Mouse (Mus musculus) urinary bladder, postnatal 36 days (tissue): Measurements from ENCODE around the gene Tmem95.

Experiments used
- DNase-seq, 2 experiments: peaks; one replicate each; pipeline ENCODE4 v3.0.0; 2022; ENCODE audit warnings: low spot score in 2 of 2, mixed read lengths in 1 of 2

The Tmem95 gene

GRCm38 (mm10) chr11:69846738-69847688 is 30.8 kb downstream of the Tmem95 start:
- peak; percentile 43 to 50 for DNase-seq

DNA sequence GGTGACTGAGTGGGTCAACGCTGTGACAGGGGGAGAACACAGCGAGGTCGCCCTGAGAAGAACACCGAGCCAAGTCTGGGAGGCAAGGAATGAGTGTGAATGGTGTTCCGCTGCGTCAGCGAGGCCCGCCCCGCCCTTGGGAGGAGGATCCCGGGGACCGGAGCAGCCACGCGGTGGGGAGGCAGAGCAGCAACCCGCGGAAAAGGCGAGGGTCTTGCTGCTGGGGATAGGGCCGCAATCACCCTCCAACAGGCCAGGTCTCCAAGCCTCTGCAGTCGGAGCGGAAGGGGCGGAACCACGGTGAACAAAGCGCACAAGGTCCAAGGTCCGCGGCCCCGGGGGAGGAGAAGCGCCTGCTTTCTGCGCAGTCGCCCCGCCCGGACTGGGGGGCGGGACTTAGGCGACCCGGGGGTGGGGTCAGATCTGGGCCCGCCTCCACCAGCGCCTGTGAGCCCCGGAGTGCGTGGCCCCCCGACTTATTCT is 31.6 kb downstream of the Tmem95 start, which contains the start of gene Plscr3:
Gene Plscr3 (plus strand): TSS at position 179 of the 483 bp plus-strand sequence.
- DNase-seq = peak; percentile 90 to 91

DNA sequence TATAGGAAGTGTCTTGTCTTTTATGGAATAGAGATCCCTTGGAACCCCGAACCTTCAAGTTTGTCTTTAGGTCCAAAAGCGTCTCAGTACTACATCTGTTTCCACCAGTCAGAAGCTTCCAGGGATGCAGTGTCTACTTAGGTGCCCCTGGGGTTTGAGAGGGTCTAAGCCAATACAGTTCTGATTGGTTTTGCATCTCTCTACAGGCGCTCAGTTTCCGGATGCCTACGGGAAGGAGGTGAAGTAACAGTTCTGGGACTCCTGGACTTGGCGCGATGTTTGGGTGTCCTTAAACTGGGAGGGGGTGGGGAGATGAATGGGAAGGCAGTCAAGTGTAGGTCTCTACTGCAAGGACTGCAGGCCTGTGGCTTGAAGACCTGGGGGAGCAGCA is 39.1 kb downstream of the Tmem95 start:
- DNase-seq = no peak

DNA sequence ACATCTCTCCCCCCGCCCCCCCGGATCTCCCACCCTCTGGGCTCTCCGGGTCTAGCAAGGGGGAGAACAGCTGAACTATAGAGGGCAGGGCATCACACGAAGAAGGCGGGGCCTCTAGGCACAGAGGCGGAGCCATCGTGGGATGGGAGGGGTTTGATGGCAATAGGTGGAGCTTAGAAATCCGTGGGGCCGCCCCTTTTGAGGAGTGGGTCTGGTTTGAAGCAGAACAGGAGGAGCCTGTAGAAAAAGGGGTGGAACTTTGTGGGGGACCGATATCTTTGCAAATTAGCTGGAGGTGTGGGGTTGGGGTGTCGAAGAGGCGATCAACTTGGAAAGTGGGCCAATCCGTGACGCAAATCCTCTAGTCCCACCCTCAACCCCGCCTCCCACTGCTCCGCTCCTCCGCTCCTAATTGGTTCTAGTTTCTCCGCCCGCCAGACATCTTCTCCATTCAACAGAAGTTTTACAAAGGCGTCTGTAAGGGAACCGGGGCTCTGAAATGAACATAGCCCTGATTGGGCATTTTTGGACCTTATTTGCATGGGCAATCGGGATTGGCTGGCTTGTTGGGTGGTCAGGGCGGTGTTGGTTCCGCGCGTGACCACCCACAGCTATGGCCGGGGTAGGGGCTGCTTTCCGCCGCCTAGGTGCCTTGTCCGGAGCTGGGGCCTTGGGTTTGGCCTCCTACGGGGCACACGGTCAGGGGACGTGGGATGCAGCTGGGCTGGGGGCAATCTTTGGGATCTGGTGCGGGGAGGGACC is 39.7 kb downstream of the Tmem95 start, which contains the start of gene Tmem256:
Gene Tmem256 (plus strand): TSS at position 563 of the 762 bp plus-strand sequence.
- DNase-seq = peak; percentile 91 to 96

GRCm38 (mm10) chr11:69837604-69837951 is 40.2 kb downstream of the Tmem95 start, which contains the start of gene Nlgn2:
TSS of gene Nlgn2 (minus strand) at chr11:69837784.
- no peak for DNase-seq

DNA sequence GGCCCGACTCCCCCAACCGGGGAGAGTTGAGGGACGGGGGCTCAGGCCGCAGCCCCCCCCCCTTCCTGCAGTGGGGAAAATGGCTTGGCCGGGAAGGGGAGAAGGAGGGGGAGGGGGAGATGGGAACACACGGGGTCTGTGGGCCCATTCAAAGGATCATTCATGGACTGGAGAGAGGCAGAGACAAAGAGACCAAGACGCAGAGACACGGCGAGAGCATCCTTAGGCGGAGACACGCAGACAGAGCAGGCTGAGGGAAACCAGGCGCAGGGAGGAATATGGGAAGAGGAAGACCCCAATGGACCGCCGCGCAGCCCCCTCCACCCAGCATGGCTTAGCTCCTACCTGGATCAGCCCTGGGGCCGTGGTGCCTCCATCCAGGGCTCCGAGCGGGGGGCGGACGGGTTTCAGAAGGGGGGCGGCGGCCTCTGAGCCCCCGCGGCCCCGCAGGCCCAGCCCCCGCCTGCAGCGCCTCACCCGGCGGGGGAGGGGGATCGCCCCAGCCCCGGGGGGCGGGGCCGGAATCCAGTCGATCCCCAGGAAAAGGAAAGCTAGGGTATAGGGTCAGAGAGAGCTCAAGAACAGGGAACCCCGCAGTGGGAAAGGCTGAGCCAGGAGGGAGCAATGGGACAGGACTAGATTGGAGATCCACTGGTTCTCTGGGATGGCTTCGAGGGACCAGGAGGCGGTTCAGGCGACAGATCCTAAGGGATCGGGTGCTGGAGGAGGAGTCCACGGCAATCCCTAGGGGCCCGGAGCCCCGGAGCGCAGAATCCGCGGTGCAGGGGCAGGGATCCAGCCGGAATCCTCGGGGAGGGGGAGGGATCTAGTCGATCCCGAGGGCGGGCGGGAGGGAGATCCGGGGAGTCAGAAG is 40.9 kb downstream of the Tmem95 start:
- DNase-seq = peak in 1 of 2 experiments; percentile 32

DNA sequence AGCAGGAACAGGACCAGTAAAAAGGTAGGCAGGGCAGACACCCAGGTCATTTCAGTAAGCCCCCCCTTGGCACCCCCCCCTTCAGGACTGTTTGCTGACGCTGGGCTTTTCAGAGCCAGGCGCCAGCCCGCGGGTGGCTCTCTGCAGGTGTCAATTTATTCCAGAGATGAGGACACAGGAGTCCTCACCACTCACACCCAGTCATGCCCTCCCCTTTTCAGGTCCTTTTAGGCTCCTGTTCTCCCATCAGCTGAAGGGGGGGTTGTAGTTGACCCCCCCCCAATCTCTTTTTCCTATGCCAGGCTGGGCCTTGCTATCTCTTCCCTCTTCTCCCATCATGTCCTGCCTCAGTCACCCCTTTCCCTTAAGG is 41.9 kb downstream of the Tmem95 start:
- DNase-seq = no peak

DNA sequence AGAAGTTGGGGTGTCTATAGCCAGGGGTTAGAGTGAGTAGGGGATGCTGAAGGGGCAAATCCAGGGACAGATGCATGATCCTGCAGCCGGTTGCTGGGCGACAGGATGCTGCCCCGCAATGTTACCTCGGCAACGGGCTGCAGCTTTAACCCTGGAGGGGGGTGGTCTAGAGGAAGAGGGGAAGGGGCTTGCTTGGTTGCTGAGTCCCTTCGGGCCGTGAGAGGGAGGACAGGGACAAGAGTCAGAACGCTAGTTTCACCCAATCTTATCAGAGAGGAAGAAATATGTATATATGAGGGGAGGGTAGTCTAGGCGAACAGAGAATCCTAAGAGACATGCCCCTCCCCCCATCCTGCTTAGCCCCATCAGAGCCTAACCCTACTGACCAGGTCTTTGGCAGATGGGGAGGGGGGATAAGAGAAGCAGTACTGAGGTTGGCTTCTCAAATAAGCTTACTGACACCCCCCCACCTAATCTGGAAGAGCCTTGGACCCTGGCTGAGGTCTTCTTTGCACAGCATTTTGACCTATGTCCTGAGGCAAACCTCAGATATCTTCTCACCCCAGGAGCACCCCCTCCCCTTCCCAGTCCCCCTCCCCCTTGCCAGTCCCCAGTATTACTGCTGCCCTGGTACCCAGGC is 42.4 kb downstream of the Tmem95 start:
- DNase-seq = no peak

DNA sequence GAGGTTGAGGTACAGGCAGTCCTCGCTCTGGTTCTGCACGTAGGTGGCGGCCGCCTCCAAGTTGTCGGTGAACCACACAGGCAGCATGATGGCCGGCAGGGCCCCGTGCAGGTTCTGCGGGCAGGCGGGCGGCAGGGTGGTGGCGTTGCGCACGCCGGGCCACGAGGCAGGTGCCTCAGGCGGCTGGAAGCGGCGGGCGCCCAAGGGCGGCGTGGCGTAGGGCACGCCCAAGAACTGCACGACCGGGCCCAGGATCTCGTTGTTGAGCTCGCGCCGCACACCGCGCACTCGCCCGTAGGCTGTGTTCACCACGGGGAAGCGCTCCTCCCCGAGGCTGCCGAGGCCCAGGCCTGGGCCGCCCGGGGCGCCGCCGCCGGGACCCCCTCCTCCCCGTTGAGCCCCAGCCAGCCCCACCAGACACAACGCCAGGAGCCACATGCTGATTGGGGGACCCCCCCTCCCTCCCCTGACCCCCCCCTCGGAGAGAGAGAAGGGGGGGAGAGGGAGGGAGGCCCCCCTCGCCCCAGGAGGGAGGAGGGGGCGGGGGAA is 43.7 kb downstream of the Tmem95 start:
- DNase-seq = peak in 1 of 2 experiments; percentile 31

DNA sequence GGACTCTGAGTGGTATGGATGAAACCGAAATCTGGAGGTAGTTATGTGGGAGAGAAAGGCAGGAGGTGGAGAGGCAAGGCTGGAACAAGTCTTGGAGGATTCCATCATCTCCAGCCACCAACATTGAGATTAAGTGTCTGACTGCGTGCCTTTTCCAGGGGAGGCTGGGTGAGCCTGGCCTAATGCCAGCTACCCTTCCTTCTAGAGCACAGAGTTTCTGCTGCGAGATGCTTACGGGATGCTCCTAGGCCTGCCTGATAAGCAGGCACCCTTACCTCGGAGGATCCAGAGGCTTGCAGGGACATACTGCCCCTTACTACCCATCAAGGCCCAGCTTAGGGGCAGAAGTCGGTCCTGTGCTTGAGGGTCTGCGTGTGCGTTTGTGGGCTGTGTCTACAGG is 44.3 kb downstream of the Tmem95 start:
- no peak for DNase-seq

- DNase-seq = no peak
Measured at GRCm38 (mm10) chr11:69828832-69829231, 49.0 kb downstream of the Tmem95 start.
